Mouse (Mus musculus) CD4-positive, CD25-positive, alpha-beta regulatory T cell, adult 2 months (primary cell): ENCODE data around the gene Ldlrad3.

Experiments used
- DNase-seq: peaks from one replicate; pipeline ENCODE4 v3.0.0-alpha.2; 2012; ENCODE audit warnings: low read depth, low spot score

Ldlrad3 gene

GRCm38 (mm10) chr2:102038895-102039667 lies 147.1 kb downstream of the Ldlrad3 start:
- peak; percentile 56 for DNase-seq

DNA sequence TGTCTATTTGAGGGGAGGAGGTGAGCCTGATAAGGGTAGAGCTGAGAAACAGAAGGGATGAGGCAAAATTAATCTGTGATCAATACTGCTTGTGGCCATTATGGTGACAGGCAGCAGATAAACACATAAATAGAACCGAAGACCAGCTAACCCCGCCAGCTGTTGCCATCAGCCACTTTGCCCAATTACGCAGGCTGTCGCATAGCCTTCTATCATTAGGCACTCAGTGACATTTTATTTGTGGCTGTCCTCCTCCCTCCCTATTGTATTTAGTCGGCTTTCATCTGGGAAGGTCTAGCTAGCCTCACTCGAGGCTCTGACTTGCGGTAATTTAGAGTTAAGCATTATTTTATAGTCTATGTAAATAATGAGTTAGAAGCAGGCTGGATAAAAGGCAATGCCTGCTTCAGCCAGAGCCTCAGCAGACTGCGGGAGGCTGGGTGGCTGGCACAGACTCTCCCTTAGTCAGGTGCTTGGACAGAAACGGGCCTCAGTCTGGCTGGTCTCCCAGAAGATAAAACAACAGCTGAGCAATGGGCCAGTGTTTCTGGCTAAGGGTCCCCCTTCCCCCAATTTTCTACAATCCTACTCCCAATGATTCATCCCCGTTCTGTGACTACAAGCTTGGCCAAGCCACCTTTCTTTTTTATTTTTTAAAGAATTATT lies 147.8 kb downstream of the Ldlrad3 start:
- DNase-seq, result no peak

DNA sequence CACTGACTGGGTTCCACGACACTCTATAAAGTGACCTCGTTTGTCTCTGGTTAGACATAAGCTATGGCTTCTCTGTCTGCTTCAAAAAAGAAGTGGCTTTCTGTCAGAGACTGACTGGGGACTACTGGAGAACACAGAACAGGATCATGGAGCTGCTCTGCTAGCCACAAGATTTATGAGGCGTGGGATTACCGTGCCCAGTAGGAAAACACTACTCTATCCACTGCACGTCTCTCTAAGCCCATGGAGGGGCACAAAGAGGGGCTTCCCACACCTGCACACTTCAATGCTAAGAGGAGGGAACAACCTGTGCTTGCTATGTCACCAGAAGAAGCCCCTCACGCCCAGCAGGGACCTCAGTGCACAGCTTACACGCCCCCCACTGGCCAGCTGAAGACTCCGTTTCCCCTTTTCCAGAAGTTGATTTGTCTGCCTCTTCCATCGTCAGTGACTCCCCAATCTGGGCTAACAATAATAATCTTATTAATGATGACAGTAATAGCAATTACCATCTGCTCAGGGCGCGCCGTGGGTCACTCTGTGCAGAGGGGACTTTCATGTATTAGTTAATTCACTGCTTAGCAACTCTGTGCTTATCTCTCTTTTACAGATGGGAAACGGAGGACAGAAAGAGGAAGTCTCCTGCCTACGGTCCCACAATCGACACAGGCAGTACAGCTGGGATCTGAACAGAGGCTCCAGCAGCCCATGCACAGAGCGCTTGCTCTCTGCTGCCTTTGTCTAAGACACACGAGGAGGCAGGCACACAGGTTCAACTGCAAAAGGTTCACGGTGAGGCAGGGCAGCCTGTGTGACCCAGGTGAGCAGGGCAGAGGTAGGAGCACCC lies 149.3 kb downstream of the Ldlrad3 start:
- peak; percentile 27 for DNase-seq

DNA sequence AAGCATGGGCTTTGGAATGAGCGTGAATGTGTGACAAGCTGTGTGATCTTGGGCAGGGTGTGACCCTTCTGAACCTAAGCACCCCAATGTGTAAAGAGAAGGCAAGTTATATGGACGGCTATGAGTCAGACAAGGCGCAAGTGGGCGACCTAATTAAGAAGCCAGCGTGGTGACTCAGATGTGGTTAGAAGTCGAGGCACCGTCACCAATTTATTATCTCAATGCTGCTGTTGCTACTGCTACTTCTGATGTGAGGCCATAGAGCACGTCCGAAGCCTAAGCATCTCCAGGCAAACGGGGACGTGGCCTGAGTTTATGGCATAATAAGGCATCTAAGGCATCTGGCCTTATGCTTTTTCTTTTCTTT lies 151.7 kb downstream of the Ldlrad3 start:
- peak; percentile 63 for DNase-seq

- no peak for DNase-seq
These were observed 152.2 kb downstream of the Ldlrad3 start for GRCm38 (mm10) chr2:102033818-102034512.

GRCm38 (mm10) chr2:102032713-102033343 lies 153.4 kb downstream of the Ldlrad3 start:
- DNase-seq, result peak; percentile 60

GRCm38 (mm10) chr2:102030652-102031051 lies 155.5 kb downstream of the Ldlrad3 start:
- peak; percentile 70 for DNase-seq

DNA sequence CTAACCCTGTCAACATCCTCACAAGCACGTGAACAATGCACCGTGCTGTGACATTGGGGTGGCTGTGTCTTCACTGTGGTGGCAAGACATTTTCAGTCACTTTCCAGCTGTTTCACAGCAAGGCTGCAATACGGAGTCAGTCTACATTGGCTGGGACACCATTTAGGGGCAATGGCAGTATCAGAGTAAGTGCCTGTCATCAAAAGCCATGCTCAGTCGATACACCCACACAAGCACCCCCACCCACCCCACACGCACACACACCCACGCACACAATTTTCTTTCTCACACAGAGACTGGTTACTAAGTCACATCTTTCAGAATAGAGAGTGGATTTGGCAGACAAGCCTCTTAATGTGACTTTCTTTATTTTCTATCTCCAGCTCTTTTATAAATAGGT lies 156.0 kb downstream of the Ldlrad3 start:
- no peak for DNase-seq

DNA sequence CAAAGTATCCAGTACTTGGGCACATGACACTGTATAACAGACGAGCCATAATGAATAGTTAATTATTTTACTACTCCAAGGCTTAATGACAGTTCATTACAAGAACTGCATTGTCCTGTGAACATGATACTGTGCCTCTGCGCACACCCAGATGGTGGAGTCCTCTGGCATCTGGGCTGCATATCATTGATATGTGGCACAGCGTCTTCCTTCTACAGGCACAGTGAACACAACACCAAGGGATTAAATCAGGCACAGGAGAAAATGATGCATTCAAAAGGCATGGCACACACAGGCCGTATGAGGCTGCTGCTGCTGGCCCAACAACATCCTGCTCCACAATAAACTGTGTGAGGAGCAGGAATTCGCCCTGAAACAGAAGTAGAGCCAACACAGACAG lies 156.5 kb downstream of the Ldlrad3 start:
- no peak for DNase-seq

GRCm38 (mm10) chr2:102027265-102027664 lies 158.9 kb downstream of the Ldlrad3 start:
- no peak for DNase-seq

DNA sequence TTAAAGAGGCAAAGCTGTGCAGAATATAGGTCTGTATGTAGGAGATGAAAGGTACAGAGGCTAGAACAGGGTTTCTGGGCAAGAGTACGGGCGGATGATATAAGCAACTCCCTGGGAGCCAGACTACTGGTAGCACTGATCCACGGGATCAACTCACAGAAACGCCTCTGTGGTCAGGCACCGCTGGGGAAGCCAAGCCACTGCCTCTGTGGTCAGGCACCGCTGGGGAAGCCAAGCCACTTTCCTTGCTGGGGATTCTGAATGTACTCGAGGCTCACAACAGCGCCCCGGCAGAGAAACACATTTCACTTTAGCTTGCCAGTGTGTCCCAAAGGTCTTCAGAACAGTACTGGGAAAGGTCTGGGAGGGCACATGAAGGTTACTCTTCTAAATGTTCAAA lies 160.0 kb downstream of the Ldlrad3 start:
- no peak for DNase-seq

DNA sequence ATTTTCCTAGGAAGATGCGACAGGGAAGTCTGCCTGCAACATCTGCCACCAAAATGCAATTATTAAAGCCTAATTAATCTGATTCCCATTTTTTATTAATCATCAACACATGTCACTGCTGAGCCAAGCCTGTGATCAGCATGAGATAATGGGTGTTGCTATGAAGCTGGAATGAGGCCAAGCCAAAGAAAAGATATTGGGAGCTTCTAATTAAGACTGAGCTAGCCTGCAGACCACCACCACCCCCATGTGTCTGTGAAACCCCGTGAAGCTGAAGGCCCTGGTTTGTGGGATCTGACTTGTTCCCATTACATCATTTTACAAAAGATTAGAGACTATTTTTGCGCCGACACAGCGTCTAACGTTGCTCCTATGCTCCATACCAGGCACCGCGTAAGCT lies 161.7 kb downstream of the Ldlrad3 start:
- DNase-seq, result no peak

DNA sequence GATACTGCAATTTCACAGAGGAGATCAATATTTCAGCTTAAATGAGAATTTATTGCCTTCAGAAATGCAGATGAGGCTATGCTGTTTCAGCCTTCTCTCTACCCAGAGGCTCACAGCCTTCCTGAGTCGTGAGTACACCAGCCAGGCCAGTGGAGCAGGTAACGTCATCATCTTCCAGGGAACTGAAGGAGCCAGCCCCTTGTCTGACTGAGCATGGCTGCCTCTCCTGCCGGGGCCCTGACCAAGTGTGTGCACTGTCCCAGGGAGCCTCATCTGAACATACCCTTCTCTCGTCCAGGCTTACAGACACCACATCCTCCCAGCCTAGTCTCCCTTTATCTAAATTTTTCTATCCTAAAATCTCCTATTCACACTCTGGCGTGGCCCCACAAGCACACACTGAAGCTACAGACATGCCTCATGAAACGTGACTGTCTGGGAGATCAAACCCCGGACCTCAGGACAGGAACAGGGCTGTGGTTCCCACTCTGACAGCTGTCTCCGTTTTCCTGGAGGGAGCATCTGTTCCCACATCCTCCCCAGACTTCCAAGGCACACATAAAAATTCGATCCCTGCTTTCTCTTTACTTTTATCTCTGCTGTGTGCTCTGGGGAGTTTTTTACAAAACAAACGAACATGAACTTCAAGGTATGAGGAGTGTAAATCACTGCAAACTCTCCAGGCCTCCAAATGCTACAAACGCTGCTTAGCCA lies 164.7 kb downstream of the Ldlrad3 start:
- no peak for DNase-seq

GRCm38 (mm10) chr2:102020546-102020945 lies 165.6 kb downstream of the Ldlrad3 start:
- DNase-seq, result no peak

DNA sequence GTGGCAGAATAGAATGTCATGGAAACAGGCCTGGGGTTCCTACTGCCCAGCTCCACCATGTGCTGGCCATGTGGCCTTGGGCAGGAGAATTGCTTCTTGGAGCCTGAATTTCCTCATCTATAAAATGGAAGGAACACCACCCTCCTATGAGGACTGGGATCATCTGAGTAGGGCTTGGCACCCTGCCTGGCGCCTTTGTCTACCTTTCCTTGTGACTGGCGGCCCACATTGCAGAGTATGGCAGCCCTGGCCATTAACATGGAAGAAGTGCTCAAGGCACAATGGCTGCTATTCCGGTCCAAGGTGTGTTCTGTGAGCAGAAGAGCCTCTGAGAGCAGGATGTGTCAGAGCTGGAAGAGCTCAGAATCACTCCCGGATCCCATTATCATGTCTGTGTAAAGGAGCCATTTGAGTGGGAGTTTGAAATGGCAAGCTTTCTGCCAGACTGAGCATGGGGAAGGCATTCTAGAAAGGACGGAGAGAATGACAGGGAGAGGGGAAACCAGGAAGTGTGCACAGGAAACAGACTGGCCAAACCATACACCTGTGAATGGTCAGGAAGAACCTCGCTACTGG lies 171.6 kb downstream of the Ldlrad3 start:
- DNase-seq, result no peak

DNA sequence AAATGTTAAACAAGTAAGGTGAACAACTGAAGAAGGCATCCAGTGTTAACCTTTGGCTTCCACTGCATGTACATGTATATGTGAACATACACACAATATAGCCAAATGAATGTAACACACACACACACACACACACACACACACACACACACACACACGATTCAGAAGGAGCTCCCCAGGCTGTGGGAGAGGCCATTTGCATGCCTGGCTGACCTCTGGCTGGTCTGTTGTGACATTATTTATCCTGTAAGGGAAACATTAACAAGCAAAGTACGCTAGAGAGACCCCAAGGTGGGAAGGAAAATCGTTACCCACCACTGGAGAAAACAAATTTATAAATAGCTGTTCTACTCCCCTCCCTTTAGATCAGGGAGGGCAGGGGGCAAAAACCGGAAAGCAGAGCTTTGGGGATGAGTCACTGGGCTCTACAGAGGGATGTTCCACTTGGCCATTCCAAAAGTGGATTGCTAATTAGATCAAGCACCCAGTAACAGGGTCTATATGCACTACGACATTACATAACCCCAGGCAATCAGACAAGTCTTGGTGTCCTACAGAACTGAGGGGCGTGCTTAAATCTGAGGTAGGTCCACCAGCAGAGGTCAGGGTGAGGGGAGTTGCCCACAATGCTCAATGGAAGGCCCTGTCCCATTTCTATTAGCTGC lies 174.7 kb downstream of the Ldlrad3 start:
- no peak for DNase-seq

GRCm38 (mm10) chr2:102009766-102010265 lies 176.4 kb downstream of the Ldlrad3 start:
- DNase-seq, result no peak

- DNase-seq, result no peak
These were observed 180.0 kb downstream of the Ldlrad3 start for GRCm38 (mm10) chr2:102006143-102006542.

GRCm38 (mm10) chr2:102005377-102006007 lies 180.7 kb downstream of the Ldlrad3 start:
- no peak for DNase-seq
